Mouse (Mus musculus) hindbrain, embryonic 14.5 days (tissue): ENCODE measurements around the gene Myo16. TPM values are rescaled to one million over a fixed set of nuclear protein-coding genes. Genes with fewer than 3 reads are reported as not detected.

Source experiments
- ATAC-seq: fragments of 200-750 bp; cut with Nextera tagmentation; 2 replicates; pipeline ENCODE4 v1.8.0; 2017; ENCODE audit warnings: moderate number of reproducible peaks, mild to moderate bottlenecking, moderate TSS enrichment, moderate library complexity; ENCODE audit not compliant: low FRiP score
- DNase-seq: peaks from one replicate; pipeline ENCODE4 v3.0.0-alpha.2; 2015; ENCODE audit warnings: low spot score
- H3K27ac ChIP-seq: fragments of 300-500 bp; sonication (generic); 2 replicates; pipeline ENCODE4 v1.5.1; 2014; ENCODE audit warnings: mild to moderate bottlenecking, moderate library complexity
- H3K27me3 ChIP-seq: fragments of 300-500 bp; sonication (generic); 2 replicates; pipeline ENCODE4 v1.6.1; 2014; ENCODE audit warnings: mild to moderate bottlenecking, low read length, mixed read lengths; ENCODE audit not compliant: control insufficient read depth, insufficient read depth
- H3K36me3 ChIP-seq: fragments of 300-500 bp; sonication (generic); replicated peaks from 2 replicates; pipeline ENCODE4 v1.6.1; 2014; ENCODE audit not compliant: control insufficient read depth, insufficient read depth
- H3K4me1 ChIP-seq: fragments of 300-500 bp; sonication (generic); replicated peaks from 2 replicates; pipeline ENCODE4 v1.6.1; 2014; ENCODE audit warnings: antibody characterized with exemption, low read length, mixed read lengths; ENCODE audit not compliant: control insufficient read depth, insufficient read depth
- H3K4me2 ChIP-seq: fragments of 300-500 bp; sonication (generic); replicated peaks from 2 replicates; pipeline ENCODE4 v1.6.1; 2014; ENCODE audit warnings: mild to moderate bottlenecking, moderate library complexity
- H3K4me3 ChIP-seq: fragments of 300-500 bp; sonication (generic); replicated peaks from 2 replicates; pipeline ENCODE4 v1.5.1; 2014; ENCODE audit warnings: mild to moderate bottlenecking, low read length
- H3K9ac ChIP-seq: fragments of 300-500 bp; sonication (generic); 2 replicates; pipeline ENCODE4 v1.6.1; 2014
- H3K9me3 ChIP-seq: fragments of 300-500 bp; sonication (generic); 2 replicates; pipeline ENCODE4 v1.6.1; 2016; ENCODE audit warnings: low read length; ENCODE audit not compliant: control insufficient read depth
- WGBS: fragments of 180-500 bp; shearing (Covaris S2); extraction: QIAGEN DNeasy Blood & Tissue Kit; methylation state at CpG from one replicate; pipeline ENCODE4 v1.1.7; 2014; 5-methylcytosine and 5-hydroxymethylcytosine counted together
- polyA plus RNA-seq: library from polyadenylated mRNA; unstranded; fragments of >200 nt; fragmentation: Nextera tagmentation; extraction: Ambion mirVana; gene quantifications from 2 replicates; pipeline ENCODE4 v1.2.1, GENCODE M21; 2014

The Myo16 gene
- 6.7 and 7.3 TPM in 2 replicates for polyA plus RNA-seq

GRCm38 (mm10) chr8:10153611-10154438, at the start of gene Myo16:
TSS of gene Myo16 (plus strand) at chr8:10153911.
- peak; percentile 60 for DNase-seq
- H3K9ac ChIP-seq: peak within 1 kb of the TSS; percentile 84
- peak within 1 kb of the TSS; percentile 73 for H3K27ac ChIP-seq
- H3K36me3 ChIP-seq: no peaks in the 10 kb centered on the region
- H3K9me3 ChIP-seq: no peaks in the 10 kb centered on the region
- H3K4me1 ChIP-seq: peaks cover 20% of the 10 kb centered on the region; the same call in 1 of the 2 replicates
- peak within 1 kb of the TSS; percentile 62 for H3K4me2 ChIP-seq
- H3K4me3 ChIP-seq: peak within 1 kb of the TSS; percentile 77
- H3K27me3 ChIP-seq: peaks cover 8% of the 10 kb centered on the region; the same call in 1 of the 2 replicates
- under 1% methylated on average over 56 of the region's 61 CpGs for WGBS
- ATAC-seq: peak; percentile 88

- DNase-seq (no peak), ATAC-seq (no peak)
- no peaks in the 10 kb centered on the region for H3K36me3 ChIP-seq
- no peaks in the 10 kb centered on the region for H3K4me1 ChIP-seq
- no peak overlapping the region for H3K9ac ChIP-seq
- WGBS: 92% methylated on average over 8 of the region's 8 CpGs
- H3K9me3 ChIP-seq: no peaks in the 10 kb centered on the region
- H3K27ac ChIP-seq: no peak overlapping the region
- H3K4me2 ChIP-seq: no peak overlapping the region
- no peak overlapping the region for H3K4me3 ChIP-seq
- no peaks in the 10 kb centered on the region for H3K27me3 ChIP-seq
Measured at GRCm38 (mm10) chr8:10108516-10109271, 45.0 kb upstream of the Myo16 start.

- Histone ChIP-seq H3K4me1 (0 out of 2 replicates have a peak, but pooled peaks cover 4% of the 10 kb centered on the region), H3K4me3 (no peak overlapping the region), H3K27me3 (no peaks in the 10 kb centered on the region), H3K36me3 (no peaks in the 10 kb centered on the region), H3K9me3 (no peaks in the 10 kb centered on the region), H3K27ac (0 out of 2 replicates have a peak overlapping the region, but pooled peaks have one; percentile 7), H3K4me2 (no peak overlapping the region), H3K9ac (no peak overlapping the region)
- ATAC-seq (no peak), DNase-seq (no peak)
- WGBS: 63% methylated on average over 5 of the region's 5 CpGs
Measured at GRCm38 (mm10) chr8:10122749-10123148, 31.0 kb upstream of the Myo16 start.

GRCm38 (mm10) chr8:10123412-10123811, 30.3 kb upstream of the Myo16 start:
- DNase-seq (no peak), ATAC-seq (no peak)
- Histone ChIP-seq H3K27ac (no peak overlapping the region), H3K4me3 (no peak overlapping the region), H3K9ac (no peak overlapping the region), H3K36me3 (no peaks in the 10 kb centered on the region), H3K9me3 (no peaks in the 10 kb centered on the region), H3K4me1 (0 out of 2 replicates have a peak, but pooled peaks cover 4% of the 10 kb centered on the region), H3K4me2 (no peak overlapping the region), H3K27me3 (no peaks in the 10 kb centered on the region)
- 29% methylated on average over 2 of the region's 2 CpGs for WGBS

- 64% methylated on average over 4 of the region's 4 CpGs for WGBS
- peaks cover 6% of the 10 kb centered on the region; the same call in 1 of the 2 replicates for H3K4me1 ChIP-seq
- H3K36me3 ChIP-seq: no peaks in the 10 kb centered on the region
- ATAC-seq (no peak), DNase-seq (no peak)
- no peak overlapping the region for H3K4me3 ChIP-seq
- H3K27me3 ChIP-seq: no peaks in the 10 kb centered on the region
- H3K9me3 ChIP-seq: no peaks in the 10 kb centered on the region
- no peak overlapping the region for H3K4me2 ChIP-seq
- no peak overlapping the region for H3K9ac ChIP-seq
- no peak overlapping the region for H3K27ac ChIP-seq
Measured at GRCm38 (mm10) chr8:10125684-10126083, 28.0 kb upstream of the Myo16 start.

DNA sequence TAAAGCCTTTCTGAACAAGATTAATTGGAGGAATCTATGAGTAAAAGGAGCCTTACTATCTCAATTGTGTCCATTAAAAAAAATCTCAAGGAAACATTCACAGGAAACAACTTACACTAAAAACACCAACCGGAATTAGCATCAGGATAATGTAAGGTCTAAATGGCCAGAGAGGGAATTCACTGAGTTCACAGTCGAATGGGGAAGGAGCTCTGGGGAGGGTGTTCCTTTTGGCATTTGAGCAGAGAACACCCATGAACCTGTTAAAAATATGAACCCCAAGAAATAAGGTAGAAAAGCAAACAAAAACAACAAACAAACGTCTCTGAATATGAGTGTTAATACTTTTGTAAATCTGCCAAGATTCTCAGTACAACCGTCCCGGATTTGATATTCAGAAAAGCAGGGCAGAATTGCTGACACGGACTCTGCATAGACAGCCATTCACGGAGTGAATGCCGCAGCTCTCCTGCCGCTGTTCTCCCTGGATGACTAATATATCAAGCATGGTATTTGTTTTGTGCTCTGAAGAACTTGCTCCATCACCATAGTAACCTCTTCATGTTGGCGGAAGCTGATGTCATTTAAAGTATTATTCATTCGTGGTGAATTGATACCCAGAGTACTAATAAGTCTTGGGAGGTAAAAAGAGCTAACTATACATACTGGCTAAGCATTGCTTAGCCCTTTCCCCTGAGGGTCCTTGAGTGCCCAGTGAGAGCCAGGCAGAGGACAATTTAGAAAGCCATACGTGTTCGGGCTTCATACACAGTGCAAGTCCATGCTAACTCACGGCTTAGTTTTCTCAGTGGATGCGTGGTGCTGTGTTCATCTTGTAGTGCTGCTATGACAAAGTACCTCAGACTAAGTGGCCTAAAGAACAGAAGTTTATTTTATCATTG, 22.9 kb upstream of the Myo16 start:
- no peak for DNase-seq
- WGBS: 27% methylated on average over 15 of the region's 15 CpGs
- Histone ChIP-seq H3K4me2 (peak overlapping the region; percentile 13; the same call in 1 of the 2 replicates), H3K9me3 (no peaks in the 10 kb centered on the region), H3K36me3 (no peaks in the 10 kb centered on the region), H3K27me3 (no peaks in the 10 kb centered on the region), H3K9ac (no peak overlapping the region), H3K4me1 (peaks cover 10% of the 10 kb centered on the region; the same call in 1 of the 2 replicates), H3K27ac (no peak overlapping the region; the same call in 1 of the 2 replicates), H3K4me3 (no peak overlapping the region)
- peak; percentile 71; the same call in 1 of the 2 replicates for ATAC-seq

DNA sequence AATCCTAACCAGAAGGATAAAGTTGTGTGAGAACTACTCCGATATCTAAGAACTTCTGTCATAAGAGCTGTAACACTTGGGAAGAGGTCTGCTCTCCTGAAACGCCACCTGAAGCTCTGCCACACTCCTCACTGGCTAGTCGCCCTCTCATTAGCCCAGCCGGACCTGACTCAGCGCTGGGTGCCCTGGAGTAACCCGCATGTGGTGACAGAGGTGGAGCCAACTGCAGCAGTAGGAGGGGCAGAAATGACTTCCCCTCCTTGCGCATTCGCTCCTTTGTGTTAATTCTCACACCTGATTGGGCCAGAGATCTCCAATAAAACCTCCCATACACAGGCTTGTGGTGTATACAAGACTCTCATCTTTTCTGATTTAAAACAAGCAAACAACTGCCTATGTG, 14.2 kb upstream of the Myo16 start:
- Histone ChIP-seq H3K27ac (no peak overlapping the region), H3K4me2 (no peak overlapping the region), H3K4me1 (0 out of 2 replicates have a peak, but pooled peaks cover 4% of the 10 kb centered on the region), H3K9me3 (no peaks in the 10 kb centered on the region), H3K9ac (no peak overlapping the region), H3K36me3 (no peaks in the 10 kb centered on the region), H3K4me3 (no peak overlapping the region), H3K27me3 (no peaks in the 10 kb centered on the region)
- no peak for DNase-seq
- 46% methylated on average over 8 of the region's 8 CpGs for WGBS
- ATAC-seq: no peak

- no peak overlapping the region for H3K27ac ChIP-seq
- no peak overlapping the region for H3K4me2 ChIP-seq
- H3K4me1 ChIP-seq: no peaks in the 10 kb centered on the region
- no peaks in the 10 kb centered on the region for H3K27me3 ChIP-seq
- H3K9ac ChIP-seq: no peak overlapping the region
- no peaks in the 10 kb centered on the region for H3K9me3 ChIP-seq
- ATAC-seq (no peak), DNase-seq (no peak)
- 86% methylated on average over 10 of the region's 10 CpGs for WGBS
- no peak overlapping the region for H3K4me3 ChIP-seq
- no peaks in the 10 kb centered on the region for H3K36me3 ChIP-seq
Measured at GRCm38 (mm10) chr8:10143961-10144360, 9.8 kb upstream of the Myo16 start.
